Mouse (Mus musculus): ENCODE data around the gene Arhgap10. TPM values are rescaled to one million over a fixed set of nuclear protein-coding genes. Genes with fewer than 3 reads are reported as not detected.
"Not testable (repeated sequence)": the region's sequence is repeated elsewhere in the genome, so short reads cannot be mapped to it uniquely, and the experiment has no call there.

Gene Arhgap10
- total and polyA plus RNA-seq, 2 experiments from 2014 or later = 2.3 to 5.4 TPM

DNA sequence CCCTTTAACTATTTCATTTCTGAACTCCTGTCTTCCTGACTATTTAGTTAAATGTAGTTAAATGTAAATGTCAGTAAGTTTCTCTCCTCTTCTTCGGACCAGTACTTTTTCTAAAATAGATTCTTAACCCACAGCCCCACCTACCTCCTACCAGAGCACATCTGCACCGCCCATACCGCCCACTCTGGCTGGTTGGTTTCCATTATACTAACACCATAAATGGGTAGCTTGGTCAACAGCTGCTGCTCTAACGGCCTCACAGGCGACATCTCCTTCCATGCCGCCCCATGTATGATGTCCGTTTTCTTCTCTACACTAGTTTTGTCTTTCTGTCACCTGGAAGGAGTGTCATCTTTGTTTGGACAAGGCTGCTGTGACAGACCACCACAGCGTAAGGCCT is 189.3 kb downstream of the Arhgap10 start:
- Histone ChIP-seq H3K9me3 (ENCODE audit: low read length) (no peaks in the 10 kb centered on the region), H3K27me3 (ENCODE audit: insufficient read depth, low read length) (no peaks in the 10 kb centered on the region), H3K4me2 (ENCODE audit: low read depth, low read length, poor library complexity, severe bottlenecking) (no peak overlapping the region), H3K9ac (replicated peaks; ENCODE audit: low read length, poor library complexity, severe bottlenecking) (no peak overlapping the region), H3K36me3 (ENCODE audit: insufficient read depth, low read length) (no peaks in the 10 kb centered on the region), H3K4me1 (ENCODE audit: insufficient read depth, low read length) (no peaks in the 10 kb centered on the region), H3K4me3 (ENCODE audit: low read depth, low read length) (no peak overlapping the region), H3K27ac (ENCODE audit: low read depth, low read length) (no peak overlapping the region)
- WGBS = 97% methylated on average over 8 of the region's 8 CpGs
- ATAC-seq (ENCODE audit: low FRiP score) = no peak
- no peak for DNase-seq (ENCODE audit: low spot score)
- TF ChIP-seq CTCF (IDR thresholded peaks at IDR 0.05) = no peak

DNA sequence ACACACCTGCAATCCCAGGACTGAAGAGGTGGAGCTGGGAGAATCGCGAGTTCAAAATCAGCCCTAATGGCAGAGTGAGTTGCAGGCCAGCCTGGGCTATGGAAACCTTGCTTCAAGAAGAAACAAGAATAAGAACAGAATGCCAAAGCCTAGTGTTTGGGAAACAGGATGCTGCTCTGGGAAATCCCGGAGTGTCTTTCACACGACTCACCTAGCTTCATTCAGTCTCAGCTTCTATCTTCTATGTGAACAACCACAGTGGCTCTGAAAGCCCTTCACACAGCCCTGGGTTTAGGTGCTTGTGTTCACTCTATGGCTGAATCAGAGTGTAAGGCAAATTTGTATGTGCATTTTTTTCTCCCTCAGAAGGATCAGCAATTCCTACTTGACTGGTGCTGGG is 190.4 kb downstream of the Arhgap10 start:
- Histone ChIP-seq H3K27ac (ENCODE audit: low read depth, low read length) (no peak overlapping the region), H3K4me3 (ENCODE audit: low read depth, low read length) (no peak overlapping the region), H3K9me3 (ENCODE audit: low read length) (no peaks in the 10 kb centered on the region), H3K4me1 (ENCODE audit: insufficient read depth, low read length) (no peaks in the 10 kb centered on the region), H3K36me3 (ENCODE audit: insufficient read depth, low read length) (no peaks in the 10 kb centered on the region), H3K4me2 (ENCODE audit: low read depth, low read length, poor library complexity, severe bottlenecking) (no peak overlapping the region), H3K27me3 (ENCODE audit: insufficient read depth, low read length) (no peaks in the 10 kb centered on the region), H3K9ac (replicated peaks; ENCODE audit: low read length, poor library complexity, severe bottlenecking) (no peak overlapping the region)
- WGBS = 93% methylated on average over 4 of the region's 4 CpGs
- no peak for DNase-seq (ENCODE audit: low spot score)
- ATAC-seq (ENCODE audit: low FRiP score) = no peak
- TF ChIP-seq CTCF (IDR thresholded peaks at IDR 0.05) = no peak

DNA sequence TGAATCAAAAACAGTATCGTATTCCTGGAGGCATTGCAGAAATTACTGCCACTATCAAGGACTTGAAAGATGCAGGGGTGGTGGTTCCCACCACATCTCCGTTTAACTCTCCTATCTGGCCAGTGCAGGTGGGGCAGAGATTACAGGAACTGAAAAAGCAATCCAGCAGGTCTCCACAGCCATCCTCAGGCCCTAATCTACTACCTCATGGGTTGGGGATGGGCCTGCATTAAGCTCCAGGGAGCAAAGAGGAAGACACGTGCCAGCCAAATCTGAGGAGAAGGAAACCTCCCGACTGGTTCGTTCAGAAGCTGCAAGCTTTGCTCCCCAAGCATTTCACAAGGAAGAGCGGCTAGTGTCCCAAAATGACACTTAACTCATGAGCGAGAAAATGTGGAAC is 195.0 kb downstream of the Arhgap10 start:
- H3K4me1 ChIP-seq (ENCODE audit: insufficient read depth, low read length); H3K4me2 ChIP-seq (ENCODE audit: low read depth, low read length, poor library complexity, severe bottlenecking); ATAC-seq (ENCODE audit: low FRiP score); DNase-seq (ENCODE audit: low spot score); H3K36me3 ChIP-seq (ENCODE audit: insufficient read depth, low read length); H3K27ac ChIP-seq (ENCODE audit: low read depth, low read length); H3K4me3 ChIP-seq (ENCODE audit: low read depth, low read length); H3K27me3 ChIP-seq (ENCODE audit: insufficient read depth, low read length); H3K9ac ChIP-seq (replicated peaks; ENCODE audit: low read length, poor library complexity, severe bottlenecking); H3K9me3 ChIP-seq (ENCODE audit: low read length): not testable (repeated sequence)
- 88% methylated on average over 6 of the region's 7 CpGs for WGBS

DNA sequence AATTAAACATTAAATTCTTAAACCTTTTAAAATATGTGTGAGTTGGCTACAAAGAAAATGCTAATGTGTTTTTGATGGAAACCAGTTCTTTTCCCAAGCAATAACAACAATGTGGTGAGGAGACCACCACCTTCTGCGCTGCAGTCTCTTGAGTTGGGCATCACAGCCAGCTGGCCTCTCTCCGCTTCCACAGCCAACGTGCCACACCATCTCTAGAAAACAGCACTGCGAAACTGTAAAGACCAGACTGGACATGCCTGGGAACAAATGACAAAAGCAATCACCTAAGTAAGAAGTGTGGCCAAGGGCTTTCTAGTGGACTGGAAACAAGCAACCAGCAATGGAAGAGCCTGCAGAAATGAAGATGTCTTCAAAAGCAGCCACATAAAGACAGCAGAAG is 195.9 kb downstream of the Arhgap10 start:
- no peak overlapping the region for H3K27ac ChIP-seq (ENCODE audit: low read depth, low read length)
- no peak overlapping the region for H3K4me3 ChIP-seq (ENCODE audit: low read depth, low read length)
- WGBS = 97% methylated on average over 4 of the region's 4 CpGs
- H3K36me3 ChIP-seq (ENCODE audit: insufficient read depth, low read length) = no peaks in the 10 kb centered on the region
- no peak overlapping the region for H3K9ac ChIP-seq (replicated peaks; ENCODE audit: low read length, poor library complexity, severe bottlenecking)
- no peaks in the 10 kb centered on the region for H3K9me3 ChIP-seq (ENCODE audit: low read length)
- no peaks in the 10 kb centered on the region for H3K4me1 ChIP-seq (ENCODE audit: insufficient read depth, low read length)
- ATAC-seq (ENCODE audit: low FRiP score) (no peak), DNase-seq (ENCODE audit: low spot score) (no peak)
- no peaks in the 10 kb centered on the region for H3K27me3 ChIP-seq (ENCODE audit: insufficient read depth, low read length)
- H3K4me2 ChIP-seq (ENCODE audit: low read depth, low read length, poor library complexity, severe bottlenecking) = no peak overlapping the region
- TF ChIP-seq CTCF (IDR thresholded peaks at IDR 0.05) = no peak

DNA sequence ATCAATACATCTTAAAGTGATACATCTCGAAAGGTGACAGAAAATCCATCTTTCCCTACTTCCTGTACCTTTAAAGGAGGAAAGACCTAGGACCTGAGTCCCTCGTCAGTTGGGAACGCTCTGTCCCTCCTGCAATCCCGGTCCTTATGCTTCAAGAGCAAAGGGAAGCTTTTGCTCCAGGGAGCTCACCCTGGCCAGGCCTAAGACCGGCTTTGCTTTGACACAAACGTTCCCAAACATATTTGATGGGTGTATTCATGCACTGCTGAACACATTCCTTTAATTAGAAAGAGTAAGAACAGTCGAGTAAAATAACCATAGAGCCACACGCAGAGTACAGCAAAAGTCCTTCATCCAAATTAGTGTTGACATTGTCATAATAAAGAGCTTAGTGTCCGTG is 199.2 kb downstream of the Arhgap10 start:
- ATAC-seq (ENCODE audit: low FRiP score) = no peak
- Histone ChIP-seq H3K4me1 (ENCODE audit: insufficient read depth, low read length) (no peaks in the 10 kb centered on the region), H3K4me2 (ENCODE audit: low read depth, low read length, poor library complexity, severe bottlenecking) (no peak overlapping the region), H3K36me3 (ENCODE audit: insufficient read depth, low read length) (no peaks in the 10 kb centered on the region), H3K9me3 (ENCODE audit: low read length) (no peaks in the 10 kb centered on the region), H3K9ac (replicated peaks; ENCODE audit: low read length, poor library complexity, severe bottlenecking) (no peak overlapping the region), H3K4me3 (ENCODE audit: low read depth, low read length) (no peak overlapping the region), H3K27me3 (ENCODE audit: insufficient read depth, low read length) (no peaks in the 10 kb centered on the region), H3K27ac (ENCODE audit: low read depth, low read length) (no peak overlapping the region)
- no peak for DNase-seq (ENCODE audit: low spot score)
- WGBS = 73% methylated on average over 9 of the region's 9 CpGs
- no peak for TF ChIP-seq CTCF (IDR thresholded peaks at IDR 0.05)

DNA sequence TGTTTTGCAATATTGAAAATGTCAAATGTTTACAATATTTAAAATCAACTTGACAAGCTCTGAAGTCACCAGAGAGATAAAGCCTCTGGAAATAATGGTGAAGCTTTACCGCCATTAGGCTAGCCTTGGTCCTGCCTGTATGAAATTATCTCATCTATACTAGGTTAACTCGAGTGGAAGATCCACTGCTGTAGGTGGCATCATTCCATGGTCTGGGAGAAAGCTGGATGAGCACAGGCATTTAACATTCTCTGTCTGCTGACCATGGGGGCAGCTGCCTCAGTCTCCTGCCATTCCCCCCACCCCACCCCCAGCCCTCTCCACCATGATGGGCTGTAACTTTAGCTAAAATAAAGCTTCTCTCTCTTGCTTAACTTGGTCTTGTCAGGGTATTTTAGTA is 200.0 kb downstream of the Arhgap10 start:
- Histone ChIP-seq H3K27ac (ENCODE audit: low read depth, low read length) (no peak overlapping the region), H3K4me1 (ENCODE audit: insufficient read depth, low read length) (no peaks in the 10 kb centered on the region), H3K36me3 (ENCODE audit: insufficient read depth, low read length) (no peaks in the 10 kb centered on the region), H3K9me3 (ENCODE audit: low read length) (no peaks in the 10 kb centered on the region), H3K9ac (replicated peaks; ENCODE audit: low read length, poor library complexity, severe bottlenecking) (no peak overlapping the region), H3K27me3 (ENCODE audit: insufficient read depth, low read length) (no peaks in the 10 kb centered on the region), H3K4me2 (ENCODE audit: low read depth, low read length, poor library complexity, severe bottlenecking) (no peak overlapping the region), H3K4me3 (ENCODE audit: low read depth, low read length) (no peak overlapping the region)
- TF ChIP-seq CTCF (IDR thresholded peaks at IDR 0.05) = no peak
- DNase-seq (ENCODE audit: low spot score) = no peak
- ATAC-seq (ENCODE audit: low FRiP score) = no peak
- WGBS = 80% methylated on average over 2 of the region's 2 CpGs

DNA sequence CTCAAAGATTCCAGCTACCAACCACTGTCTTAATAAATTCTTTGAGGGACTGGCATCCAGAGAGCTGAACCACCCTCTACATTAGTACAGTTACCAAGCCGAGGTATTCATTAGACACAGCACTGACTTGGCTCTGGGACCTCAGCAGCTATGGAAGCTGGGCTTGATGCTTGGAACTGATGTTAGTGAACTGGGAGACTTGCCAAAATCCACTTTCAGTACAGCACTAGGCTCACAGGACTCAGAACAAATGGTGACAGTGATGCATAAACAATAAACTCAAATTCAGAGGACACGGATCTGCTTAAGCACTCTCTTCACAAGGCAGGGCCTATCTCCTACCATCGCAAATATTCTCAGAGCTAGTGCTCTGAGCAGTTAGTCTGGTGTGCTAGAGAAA is 204.8 kb downstream of the Arhgap10 start:
- Histone ChIP-seq H3K4me3 (ENCODE audit: low read depth, low read length) (no peak overlapping the region), H3K4me2 (ENCODE audit: low read depth, low read length, poor library complexity, severe bottlenecking) (no peak overlapping the region), H3K27me3 (ENCODE audit: insufficient read depth, low read length) (no peaks in the 10 kb centered on the region), H3K36me3 (ENCODE audit: insufficient read depth, low read length) (no peaks in the 10 kb centered on the region), H3K27ac (ENCODE audit: low read depth, low read length) (no peak overlapping the region), H3K4me1 (ENCODE audit: insufficient read depth, low read length) (no peaks in the 10 kb centered on the region), H3K9ac (replicated peaks; ENCODE audit: low read length, poor library complexity, severe bottlenecking) (no peak overlapping the region), H3K9me3 (ENCODE audit: low read length) (no peaks in the 10 kb centered on the region)
- WGBS = 56% methylated on average over 3 of the region's 3 CpGs
- DNase-seq (ENCODE audit: low spot score) (peak; percentile 73), ATAC-seq (ENCODE audit: low FRiP score) (no peak)
- TF ChIP-seq CTCF (IDR thresholded peaks at IDR 0.05) = no peak
